Mouse (Mus musculus): ENCODE results near the gene Hmg20a.

- no peak for TF ChIP-seq POLR2A (IDR thresholded peaks at IDR 0.05; ENCODE audit: control insufficient read depth, extremely low read depth, insufficient read depth, low read length, poor library complexity)
- no peak for TF ChIP-seq CTCF (IDR thresholded peaks at IDR 0.05; ENCODE audit: borderline replicate concordance, control insufficient read depth, extremely low read depth, insufficient read depth, low read length, poor library complexity)
Measured at GRCm38 (mm10) chr9:56414322-56414721, 4.1 kb upstream of the Hmg20a start.

All from thymus, adult 2 months (tissue).